Mouse (Mus musculus): ENCODE measurements around the gene Sugp2. TPM values are rescaled to one million over a fixed set of nuclear protein-coding genes. Genes with fewer than 3 reads are reported as not detected.

Gene Sugp2
- polyA plus RNA-seq, 1 experiment from 2014 or later = 4.7 TPM

- 45% methylated on average over 15 of the region's 15 CpGs for WGBS (ENCODE audit: missing documents)
- Histone ChIP-seq H3K4me3 (ENCODE audit: inconsistent target) (no peak overlapping the region), H3K27ac (no peak overlapping the region), H3K36me3 (ENCODE audit: inconsistent target) (peaks cover 12% of the 10 kb centered on the region), H3K79me2 (ENCODE audit: inconsistent target) (no peaks in the 10 kb centered on the region)
Measured at GRCm38 (mm10) chr8:70316511-70317504, 82.8 kb downstream of the Sugp2 start.

DNA sequence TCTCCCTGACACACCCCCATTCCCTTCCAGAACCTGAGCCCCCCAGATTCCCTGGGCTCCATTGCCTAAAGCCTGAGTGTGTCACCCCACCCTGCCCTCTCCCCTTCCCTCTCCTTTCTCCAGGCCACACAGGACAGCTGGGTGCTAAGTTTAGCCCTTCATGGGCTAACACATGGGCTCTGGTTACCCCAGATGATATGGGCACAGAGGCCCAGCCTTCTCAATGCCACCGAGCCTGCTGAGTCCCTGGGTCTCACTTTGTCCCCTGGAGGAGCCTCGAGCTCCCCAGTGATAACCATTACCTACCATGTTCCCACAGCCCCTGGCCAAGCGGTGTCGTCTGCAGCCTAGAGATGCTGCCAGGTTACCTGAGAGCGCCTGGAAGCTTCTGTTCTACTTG, 83.8 kb downstream of the Sugp2 start:
- Histone ChIP-seq H3K27ac (no peak overlapping the region), H3K79me2 (ENCODE audit: inconsistent target) (no peaks in the 10 kb centered on the region), H3K4me3 (ENCODE audit: inconsistent target) (no peak overlapping the region), H3K36me3 (ENCODE audit: inconsistent target) (peaks cover 5% of the 10 kb centered on the region)
- WGBS (ENCODE audit: missing documents) = 88% methylated on average over 5 of the region's 5 CpGs

DNA sequence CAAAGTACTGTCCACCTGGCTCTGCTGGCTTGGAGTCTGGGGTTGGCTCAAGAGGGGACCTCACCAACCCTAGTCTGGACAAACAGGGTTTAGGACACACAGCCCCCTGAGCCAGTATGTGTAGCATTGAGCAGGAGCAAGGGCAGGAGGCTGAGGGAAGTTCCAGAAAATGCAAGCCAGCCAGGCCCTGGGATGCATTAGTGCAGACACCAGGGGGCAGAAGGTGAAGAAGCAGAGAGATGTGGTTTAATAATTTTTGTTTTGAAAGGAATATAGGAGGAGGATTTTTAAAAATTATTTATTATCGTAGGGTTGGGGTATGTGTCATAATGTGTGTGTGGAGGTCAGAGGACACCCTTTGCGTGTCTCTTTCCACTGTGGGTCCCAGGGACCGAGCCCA, 89.7 kb downstream of the Sugp2 start:
- H3K79me2 ChIP-seq (ENCODE audit: inconsistent target) = no peaks in the 10 kb centered on the region
- no peak overlapping the region for H3K4me3 ChIP-seq (ENCODE audit: inconsistent target)
- H3K36me3 ChIP-seq (ENCODE audit: inconsistent target) = no peaks in the 10 kb centered on the region
- WGBS (ENCODE audit: missing documents) = 91% methylated on average over 3 of the region's 3 CpGs
- H3K27ac ChIP-seq = no peak overlapping the region

DNA sequence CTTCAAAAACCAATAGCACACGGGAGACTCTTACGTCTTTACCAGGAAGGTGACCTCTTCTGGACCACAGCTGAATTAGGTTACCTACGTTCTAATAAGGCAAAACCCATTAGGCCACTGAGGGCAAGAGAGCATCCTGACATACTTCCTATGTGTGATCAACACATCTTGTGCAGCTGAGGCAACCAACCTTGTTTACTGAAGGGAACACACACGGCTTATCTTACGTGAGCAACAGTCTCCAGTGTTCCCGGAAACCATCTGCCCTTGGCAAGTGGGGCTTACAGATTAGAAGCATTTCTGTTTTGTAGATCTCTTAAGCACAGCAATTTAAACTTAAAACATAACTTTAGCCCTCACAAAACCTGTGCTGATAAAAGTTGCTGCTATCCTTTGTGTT, 93.5 kb downstream of the Sugp2 start:
- Histone ChIP-seq H3K36me3 (ENCODE audit: inconsistent target) (peaks cover 3% of the 10 kb centered on the region; the same call in 1 of the 2 replicates), H3K4me3 (ENCODE audit: inconsistent target) (no peak overlapping the region), H3K79me2 (ENCODE audit: inconsistent target) (no peaks in the 10 kb centered on the region), H3K27ac (no peak overlapping the region)
- WGBS (ENCODE audit: missing documents) = 96% methylated on average over 6 of the region's 6 CpGs

- no peaks in the 10 kb centered on the region for H3K79me2 ChIP-seq (ENCODE audit: inconsistent target)
- 62% methylated on average over 14 of the region's 14 CpGs for WGBS (ENCODE audit: missing documents)
- H3K27ac ChIP-seq = no peak within 1 kb of the TSS
- no peak within 1 kb of the TSS for H3K4me3 ChIP-seq (ENCODE audit: inconsistent target)
- peaks cover 21% of the 10 kb centered on the region for H3K36me3 ChIP-seq (ENCODE audit: inconsistent target)
Measured at GRCm38 (mm10) chr8:70329124-70329834, 95.3 kb downstream of the Sugp2 start, which contains the start of gene Gdf1. TSS of gene Gdf1 (plus strand) at chr8:70329817.

Other genes starting within 250 kb of the Sugp2 start
- gene Gatad2a, start 237.8 kb upstream of the Sugp2 start, polyA plus RNA-seq (2018) = 38.2 to 65.2 TPM (median 54.8 TPM) in 3 replicates
- gene Mau2, start 191.5 kb upstream of the Sugp2 start, polyA plus RNA-seq (2018) = 11.9 to 29.5 TPM (median 18.7 TPM) in 3 replicates
- gene Sugp1, start 191.4 kb upstream of the Sugp2 start, polyA plus RNA-seq (2018) = 21.0 to 34.1 TPM (median 22.9 TPM) in 3 replicates
- 0.10 TPM in 1 of 3 replicates, not detected in the others for gene Tm6sf2, start 161.3 kb upstream of the Sugp2 start, polyA plus RNA-seq (2018)
- gene Hapln4, start 150.8 kb upstream of the Sugp2 start, polyA plus RNA-seq (2018) = 0.03 TPM in 1 of 3 replicates, not detected in the others
- gene Ncan, start 113.4 kb upstream of the Sugp2 start, polyA plus RNA-seq (2018) = not detected in 3 replicates
- 18.4 to 44.2 TPM (median 25.7 TPM) in 3 replicates for gene Nr2c2ap, start 102.9 kb upstream of the Sugp2 start, polyA plus RNA-seq (2018)
- 4.5 to 7.7 TPM (median 7.3 TPM) in 3 replicates for gene Rfxank, start 95.1 kb upstream of the Sugp2 start, polyA plus RNA-seq (2018)
- 31.7 to 53.1 TPM (median 41.2 TPM) in 3 replicates for gene Borcs8, start 94.7 kb upstream of the Sugp2 start, polyA plus RNA-seq (2018)
- gene Mef2b, start 94.5 kb upstream of the Sugp2 start, polyA plus RNA-seq (2018) = not detected in 3 replicates
- gene Tmem161a, start 61.9 kb upstream of the Sugp2 start, polyA plus RNA-seq (2018) = 11.2 to 20.0 TPM (median 16.3 TPM) in 3 replicates
- 1.1 to 1.2 TPM (median 1.1 TPM) in 3 replicates for gene Slc25a42, start 21.9 kb upstream of the Sugp2 start, polyA plus RNA-seq (2018)
- gene Armc6, start 240 bp downstream of the Sugp2 start, polyA plus RNA-seq (2018) = 1.4 to 8.6 TPM (median 4.8 TPM) in 3 replicates
- gene Homer3, start 48.6 kb downstream of the Sugp2 start, polyA plus RNA-seq (2018) = 26.3 to 47.9 TPM (median 46.2 TPM) in 3 replicates
- gene Ddx49, start 68.3 kb downstream of the Sugp2 start, polyA plus RNA-seq (2018) = 17.5 to 26.0 TPM (median 20.5 TPM) in 3 replicates
- gene Cope, start 68.3 kb downstream of the Sugp2 start, polyA plus RNA-seq (2018) = 78.2 to 115 TPM (median 98.8 TPM) in 3 replicates
- gene Cers1, start 81.5 kb downstream of the Sugp2 start, polyA plus RNA-seq (2018) = not detected in 3 replicates
- gene Gdf1, start 95.6 kb downstream of the Sugp2 start, polyA plus RNA-seq (2018) = not detected in 3 replicates
- 19.3 to 31.3 TPM (median 30.1 TPM) in 3 replicates for gene Upf1, start 119.1 kb downstream of the Sugp2 start, polyA plus RNA-seq (2018)
- 0.20 to 0.42 TPM in 2 of 3 replicates, not detected in the other for gene Comp, start 139.3 kb downstream of the Sugp2 start, polyA plus RNA-seq (2018)
- 3.6 to 9.4 TPM (median 4.1 TPM) in 3 replicates for gene Crtc1, start 205.4 kb downstream of the Sugp2 start, polyA plus RNA-seq (2018)
- 5.9 to 7.7 TPM (median 7.4 TPM) in 3 replicates for gene Klhl26, start 242.7 kb downstream of the Sugp2 start, polyA plus RNA-seq (2018)